Mouse (Mus musculus): ENCODE results near the gene Ccdc77. TPM values are rescaled to one million over a fixed set of nuclear protein-coding genes. Genes with fewer than 3 reads are reported as not detected.

The Ccdc77 gene
- 9.5 TPM for polyA plus RNA-seq (2017; shearing (Covaris generic))

DNA sequence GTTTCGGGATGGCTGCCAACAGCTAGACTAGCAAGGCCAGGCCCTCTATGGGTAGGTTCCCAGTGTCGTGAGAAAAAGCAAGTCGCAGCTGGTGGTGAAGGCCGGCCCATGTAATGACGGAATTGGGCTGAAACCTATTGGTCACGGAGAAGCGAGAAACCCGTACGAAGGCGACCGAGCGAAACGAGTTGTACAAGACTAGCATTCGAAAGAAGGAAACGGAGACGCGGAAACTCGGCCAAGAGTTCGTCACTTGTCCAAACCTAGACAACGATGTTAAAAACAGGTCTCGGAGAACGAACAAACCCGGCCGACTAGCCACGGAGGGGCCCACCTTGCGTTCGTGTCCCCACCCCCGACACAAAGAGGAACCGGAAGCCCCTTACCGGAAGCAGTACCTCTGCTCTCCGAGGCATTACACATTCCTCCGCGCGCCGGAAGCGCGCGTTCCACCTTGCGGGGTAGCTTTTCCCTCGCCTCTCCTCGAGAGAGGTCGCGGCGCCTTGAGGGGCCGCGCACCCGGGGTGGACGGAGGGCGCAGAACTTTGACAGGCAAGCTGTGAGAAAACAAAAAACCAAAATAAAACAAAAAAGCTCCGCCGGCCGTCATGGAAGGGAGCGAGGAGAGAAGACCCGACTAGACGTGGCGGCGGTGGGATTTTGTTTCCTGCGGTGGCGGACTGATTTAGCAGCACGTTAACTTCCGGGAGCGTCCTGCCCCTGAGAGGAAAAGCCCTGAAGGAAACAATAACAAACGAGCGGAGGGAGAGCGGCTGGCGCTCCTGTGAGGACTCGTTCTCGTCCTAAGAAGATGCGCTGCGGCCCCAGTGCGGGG, at the start of gene Ccdc77, which contains the start of gene Kdm5a:
TSS of gene Ccdc77 (minus strand) at position 687 of the 835 bp plus-strand sequence.
TSS of gene Kdm5a (plus strand) at position 437 of the 835 bp plus-strand sequence.

DNA sequence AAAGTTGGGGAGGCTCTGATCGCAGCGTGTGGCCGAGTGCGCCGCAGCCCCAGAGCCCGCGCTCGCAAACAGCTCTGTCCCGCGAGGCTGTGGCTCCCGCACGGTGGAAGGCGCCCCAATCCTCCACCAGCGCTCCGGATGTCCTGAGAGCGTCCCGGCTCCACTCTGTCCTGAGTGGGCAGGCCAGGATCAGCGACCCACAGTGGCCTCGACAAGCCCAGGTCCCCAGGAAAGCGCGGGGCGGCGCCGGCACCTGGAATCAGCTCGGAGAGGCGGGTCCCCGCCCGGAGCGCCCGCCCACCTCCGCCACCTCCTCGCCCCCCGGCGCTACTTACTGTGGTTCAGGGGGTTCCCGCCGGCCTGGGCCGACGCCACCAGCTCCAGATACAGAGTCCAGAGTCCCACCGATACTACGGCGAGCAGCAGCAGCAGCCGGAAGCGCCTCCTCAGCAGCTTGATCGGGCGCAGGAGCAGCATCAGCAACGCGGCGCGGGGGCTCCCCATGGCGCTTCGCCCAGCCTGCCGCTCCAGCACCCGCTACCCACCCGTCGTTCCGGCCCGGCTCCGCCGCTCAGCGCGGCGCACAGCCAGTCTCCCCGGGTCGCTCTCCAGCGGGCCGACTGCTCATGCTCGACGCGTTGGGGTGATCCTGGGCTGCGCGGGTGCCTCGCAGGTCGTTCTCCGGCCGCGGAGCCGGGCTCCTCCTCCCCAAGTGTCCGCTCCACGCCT, 70.0 kb downstream of the Ccdc77 start, which contains the start of the genes D330020A13Rik and B4galnt3:
TSS of gene D330020A13Rik (plus strand) at position 309 of the 729 bp plus-strand sequence.
TSS of gene B4galnt3 (minus strand) at position 504 of the 729 bp plus-strand sequence.

Other genes with a start within 250 kb of the Ccdc77 start
- not detected for gene D330020A13Rik, start 70.0 kb downstream of the Ccdc77 start, polyA plus RNA-seq (2017; shearing (Covaris generic))
- 0.13 TPM for gene B4galnt3, start 69.8 kb downstream of the Ccdc77 start, polyA plus RNA-seq (2017; shearing (Covaris generic))
- 94.4 TPM for gene Kdm5a, start 250 bp downstream of the Ccdc77 start, polyA plus RNA-seq (2017; shearing (Covaris generic))
- gene Il17ra, start 98.9 kb upstream of the Ccdc77 start, polyA plus RNA-seq (2017; shearing (Covaris generic)), result 180 TPM
- 12.8 TPM for gene Tmem121b, start 129.4 kb upstream of the Ccdc77 start, polyA plus RNA-seq (2017; shearing (Covaris generic))
- gene Hdhd5, start 166.9 kb upstream of the Ccdc77 start, polyA plus RNA-seq (2017; shearing (Covaris generic)), result 117 TPM